Mouse (Mus musculus) CH12.LX (cell line): ENCODE measurements at regions not wholly inside any gene's neighbourhood (a gene's known extent, or its start where the extent isn't known, plus 50 kb on each side); places are given as distances from the start of the nearest gene placed in this dataset.

Source experiments
- DNase-seq: peaks from one replicate; pipeline ENCODE4 v3.0.0-alpha.2; 2013; ENCODE audit errors: extremely low read depth
- H3K27ac ChIP-seq: 2 replicates; pipeline ENCODE4 v1.5.1; 2012; ENCODE audit warnings: low read depth, mild to moderate bottlenecking, control low read depth, moderate library complexity; ENCODE audit not compliant: insufficient read depth
- H3K27me3 ChIP-seq: replicated peaks from 2 replicates; pipeline ENCODE3; 2012; ENCODE audit warnings: inconsistent platforms
- H3K36me3 ChIP-seq, 2 experiments: replicated peaks in 1 of 2; 2 replicates each; pipeline versions ENCODE3 to v1.6.1; 2012; ENCODE audit warnings: inconsistent platforms in 1 of 2, low read length in 1 of 2, mild to moderate bottlenecking in 1 of 2, mixed read lengths in 1 of 2, moderate library complexity in 1 of 2; ENCODE audit not compliant: control insufficient read depth in 1 of 2, insufficient read depth in 1 of 2
- H3K4me1 ChIP-seq, 2 experiments: 2 replicates each; pipeline ENCODE4 v1.6.1; 2012; ENCODE audit warnings: inconsistent platforms in 1 of 2, moderate library complexity in 1 of 2; ENCODE audit not compliant: insufficient read depth in 2 of 2, control insufficient read depth in 1 of 2
- H3K4me2 ChIP-seq: 2 replicates; pipeline ENCODE4 v1.6.1; 2012; ENCODE audit warnings: low read depth, mild to moderate bottlenecking, control low read depth; ENCODE audit not compliant: poor library complexity, insufficient read depth, severe bottlenecking
- H3K4me3 ChIP-seq, 3 experiments: fragments of 150-350 bp in 1 of 3; sonication (generic) in 1 of 3; replicated peaks in 1 of 3; 2 replicates each; pipeline versions ENCODE3 to v1.5.1; 2011 to 2012; ENCODE audit warnings: low read depth in 2 of 3, low read length in 2 of 3, mild to moderate bottlenecking in 2 of 3, moderate library complexity in 2 of 3, control low read depth in 1 of 3, improper control_type of control experiment in 1 of 3, inconsistent platforms in 1 of 3, mixed read lengths in 1 of 3; ENCODE audit not compliant: poor library complexity in 1 of 3
- H3K79me2 ChIP-seq: replicated peaks from 2 replicates; pipeline ENCODE4 v1.6.1; 2012; ENCODE audit warnings: mild to moderate bottlenecking, moderate library complexity; ENCODE audit not compliant: control insufficient read depth, poor library complexity, insufficient read depth, severe bottlenecking; ENCODE audit errors: extremely low read depth
- H3K9ac ChIP-seq: 2 replicates; pipeline ENCODE4 v1.6.1; 2012; ENCODE audit warnings: low read depth, mild to moderate bottlenecking, control low read depth, moderate library complexity; ENCODE audit not compliant: insufficient read depth
- H3K9me3 ChIP-seq: replicated peaks from 2 replicates; pipeline ENCODE3; 2012; ENCODE audit warnings: low read length, inconsistent platforms, mixed read lengths
- BHLHE40 ChIP-seq: IDR thresholded peaks from 2 replicates; pipeline ENCODE4 v1.6.1; 2011; ENCODE audit warnings: mild to moderate bottlenecking, low read depth, low read length, improper control_type of control experiment
- CHD1 ChIP-seq: IDR thresholded peaks from 2 replicates; pipeline ENCODE4 v1.6.1; 2012; ENCODE audit warnings: low read depth, low read length, improper control_type of control experiment, inconsistent platforms
- CTCF ChIP-seq, 2 experiments: IDR thresholded peaks in 1 of 2; conservative IDR thresholded peaks in 1 of 2; 2 replicates each; pipeline ENCODE4 v1.5.1; 2011 to 2012; ENCODE audit warnings: low read depth in 2 of 2, low read length in 2 of 2, improper control_type of control experiment in 1 of 2, inconsistent platforms in 1 of 2, mild to moderate bottlenecking in 1 of 2, moderate library complexity in 1 of 2
- ETS1 ChIP-seq: conservative IDR thresholded peaks from 2 replicates; pipeline ENCODE4 v1.6.1; 2012; ENCODE audit warnings: low read depth, mild to moderate bottlenecking, inconsistent platforms, low read length, improper control_type of control experiment, moderate library complexity
- GABPA ChIP-seq: IDR thresholded peaks from 2 replicates; pipeline ENCODE4 v1.6.1; 2012; ENCODE audit warnings: low read depth, low read length, improper control_type of control experiment, inconsistent platforms; ENCODE audit not compliant: insufficient replicate concordance
- HCFC1 ChIP-seq: IDR thresholded peaks from 2 replicates; pipeline ENCODE4 v1.6.1; 2012; ENCODE audit warnings: low read depth, mild to moderate bottlenecking, inconsistent platforms, low read length, improper control_type of control experiment
- JUN ChIP-seq: IDR thresholded peaks from 2 replicates; pipeline ENCODE4 v1.6.1; 2011; ENCODE audit warnings: low read depth, mild to moderate bottlenecking, low read length, improper control_type of control experiment, moderate library complexity; ENCODE audit not compliant: insufficient read depth
- JUND ChIP-seq: conservative IDR thresholded peaks from 2 replicates; pipeline ENCODE4 v1.6.1; 2011; ENCODE audit warnings: low read depth, low read length, improper control_type of control experiment
- KAT2A ChIP-seq: IDR thresholded peaks from 2 replicates; pipeline ENCODE4 v1.6.1; 2012; ENCODE audit warnings: low read length, improper control_type of control experiment, inconsistent platforms; ENCODE audit not compliant: insufficient replicate concordance
- MAFK ChIP-seq: IDR thresholded peaks from 2 replicates; pipeline ENCODE4 v1.6.1; 2011; ENCODE audit warnings: low read length, improper control_type of control experiment; ENCODE audit not compliant: insufficient replicate concordance
- MAZ ChIP-seq: IDR thresholded peaks from 2 replicates; pipeline ENCODE4 v1.6.1; 2012; ENCODE audit warnings: low read depth, mild to moderate bottlenecking, inconsistent platforms, low read length, improper control_type of control experiment, moderate library complexity
- MEF2A ChIP-seq: IDR thresholded peaks from 2 replicates; pipeline ENCODE4 v1.6.1; 2014; ENCODE audit warnings: low read depth, mild to moderate bottlenecking, inconsistent platforms, low read length, improper control_type of control experiment, borderline replicate concordance
- MYC ChIP-seq: IDR thresholded peaks from 2 replicates; pipeline ENCODE4 v1.6.1; 2011; ENCODE audit warnings: low read depth, mild to moderate bottlenecking, improper control_type of control experiment, low read length
- NELFE ChIP-seq: IDR thresholded peaks from 2 replicates; pipeline ENCODE4 v1.6.1; 2011; ENCODE audit warnings: low read depth, low read length, improper control_type of control experiment
- NRF1 ChIP-seq: IDR thresholded peaks from 2 replicates; pipeline ENCODE4 v1.6.1; 2014; ENCODE audit warnings: low read depth, mild to moderate bottlenecking, inconsistent platforms, low read length, improper control_type of control experiment, moderate library complexity
- PAX5 ChIP-seq: IDR thresholded peaks from 2 replicates; pipeline ENCODE4 v1.6.1; 2012; ENCODE audit warnings: low read length, inconsistent platforms, mixed read lengths
- POLR2A ChIP-seq: IDR thresholded peaks from 2 replicates; pipeline ENCODE4 v1.6.1; 2011; ENCODE audit warnings: low read depth, mild to moderate bottlenecking, improper control_type of control experiment, low read length
- RAD21 ChIP-seq: IDR thresholded peaks from 2 replicates; pipeline ENCODE4 v1.6.1; 2011; ENCODE audit warnings: low read depth, mild to moderate bottlenecking, low read length, improper control_type of control experiment, moderate library complexity
- RCOR1 ChIP-seq: conservative IDR thresholded peaks from 2 replicates; pipeline ENCODE4 v1.6.1; 2012; ENCODE audit warnings: low read depth, mild to moderate bottlenecking, inconsistent platforms, low read length, improper control_type of control experiment
- SMC3 ChIP-seq: IDR thresholded peaks from 2 replicates; pipeline ENCODE4 v1.6.1; 2011; ENCODE audit warnings: low read depth, low read length, improper control_type of control experiment
- TCF12 ChIP-seq: IDR thresholded peaks from 2 replicates; pipeline ENCODE4 v1.6.1; 2014; ENCODE audit warnings: low read depth, mild to moderate bottlenecking, inconsistent platforms, low read length, improper control_type of control experiment
- USF2 ChIP-seq: conservative IDR thresholded peaks from 2 replicates; pipeline ENCODE4 v1.6.1; 2011; ENCODE audit warnings: low read depth, low read length, improper control_type of control experiment
- ZKSCAN1 ChIP-seq: IDR thresholded peaks from 2 replicates; pipeline ENCODE4 v1.6.1; 2012; ENCODE audit warnings: low read depth, inconsistent platforms, low read length, improper control_type of control experiment, borderline replicate concordance
- ZMIZ1 ChIP-seq: IDR thresholded peaks from 2 replicates; pipeline ENCODE4 v1.6.1; 2012; ENCODE audit warnings: low read depth, mild to moderate bottlenecking, inconsistent platforms, low read length, improper control_type of control experiment
- ZNF384 ChIP-seq: IDR thresholded peaks from 2 replicates; pipeline ENCODE4 v1.6.1; 2012; ENCODE audit warnings: low read depth, low read length, improper control_type of control experiment, inconsistent platforms
- dilution Hi-C: fragments of 300-500 bp; cut with MboI; formaldehyde crosslinking; loops from 2 replicates; pipeline ENCODE4 v1.14.3; 2020; ENCODE audit warnings: low sequenced_read_pairs; ENCODE audit not compliant: extremely low pct_unique_long_range_greater_than_20kb, extremely low pct_ligation_motif_present
- in situ Hi-C: fragments of 300-500 bp; cut with MboI; formaldehyde crosslinking; loops from 3 replicates; pipeline ENCODE4 v1.14.3; 2019; ENCODE audit warnings: low sequenced_read_pairs, low pct_ligation_motif_present, low pct_unique_long_range_greater_than_20kb, mixed read lengths

DNA sequence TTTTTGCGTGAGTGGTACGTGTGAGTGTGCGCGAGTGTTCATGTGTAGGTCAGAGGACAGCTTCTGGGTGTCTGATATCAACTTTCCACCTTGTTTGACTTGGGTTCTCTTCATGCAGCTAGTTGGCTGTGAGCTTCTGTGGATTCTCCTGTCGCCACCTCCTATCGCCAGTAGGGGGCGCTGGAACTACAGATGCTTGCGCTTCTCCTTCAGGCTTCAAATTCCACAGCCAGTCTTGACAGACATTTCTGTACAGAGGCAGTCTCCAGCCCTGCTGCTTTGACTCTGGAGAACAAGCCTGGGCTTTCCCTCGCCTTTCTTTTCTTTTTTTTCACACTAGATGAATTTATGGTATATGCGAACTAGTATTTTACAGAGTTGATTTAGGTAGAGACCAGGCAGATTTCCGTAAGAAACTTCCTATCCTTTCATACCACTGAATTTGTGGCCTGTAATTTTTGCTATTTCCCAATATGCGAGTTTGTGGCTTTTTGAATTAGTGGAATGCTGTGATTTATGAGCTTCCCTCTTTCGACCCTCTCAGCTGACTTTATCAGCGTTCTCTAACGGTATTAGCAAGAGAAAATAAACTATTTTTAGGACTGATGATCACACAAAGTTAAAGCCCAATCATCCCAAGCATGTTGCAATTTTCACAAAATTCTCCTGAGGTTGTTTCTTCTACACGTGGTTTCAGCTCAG is 104.5 kb upstream of the Phactr1 start:
- Histone ChIP-seq H3K9ac (no peak overlapping the region), H3K36me3 (no peaks in the 10 kb centered on the region), H3K4me3 (no peak overlapping the region), H3K9me3 (no peaks in the 10 kb centered on the region), H3K27me3 (no peaks in the 10 kb centered on the region), H3K79me2 (no peaks in the 10 kb centered on the region), H3K27ac (no peak overlapping the region), H3K4me1 (peaks cover 0 to 8% of the 10 kb centered on the region in 2 experiments; a peak in 2 of 4 replicates), H3K4me2 (no peak overlapping the region)
- dilution Hi-C loops: no loop called here
- TF ChIP-seq JUN (no peak), RAD21 (peak; percentile 51), USF2 (no peak), HCFC1 (no peak), MAZ (no peak), MAFK (no peak), CTCF (conservative IDR thresholded peaks at IDR 0.05 in 1 of 2, IDR thresholded peaks at IDR 0.05 in 1 of 2; ENCODE audit: low read depth in 2 of 2, low read length in 2 of 2) (peak; percentile 71 to 84), ZKSCAN1 (no peak), RCOR1 (no peak), ZNF384 (no peak), CHD1 (no peak), MYC (no peak), BHLHE40 (no peak), NELFE (no peak), PAX5 (no peak), NRF1 (no peak), TCF12 (no peak), ZMIZ1 (no peak), KAT2A (no peak), ETS1 (no peak), SMC3 (peak; percentile 58), POLR2A (no peak), JUND (no peak), MEF2A (no peak), GABPA (no peak)
- DNase-seq: peak; percentile 71
- in situ Hi-C loops: no loop called here
